Mouse (Mus musculus) CH12.LX (cell line): ENCODE data around the gene Kbtbd7.

Experiments used
- CTCF ChIP-seq, 2 experiments: IDR thresholded peaks in 1 of 2; conservative IDR thresholded peaks in 1 of 2; 2 replicates each; pipeline ENCODE4 v1.5.1; 2011 to 2012; ENCODE audit warnings: low read depth in 2 of 2, low read length in 2 of 2, improper control_type of control experiment in 1 of 2, inconsistent platforms in 1 of 2, mild to moderate bottlenecking in 1 of 2, moderate library complexity in 1 of 2
- EP300 ChIP-seq: IDR thresholded peaks from 2 replicates; pipeline ENCODE4 v1.6.1; 2011; ENCODE audit warnings: low read length, improper control_type of control experiment
- MAFK ChIP-seq: IDR thresholded peaks from 2 replicates; pipeline ENCODE4 v1.6.1; 2011; ENCODE audit warnings: low read length, improper control_type of control experiment; ENCODE audit not compliant: insufficient replicate concordance
- MYC ChIP-seq: IDR thresholded peaks from 2 replicates; pipeline ENCODE4 v1.6.1; 2011; ENCODE audit warnings: low read depth, mild to moderate bottlenecking, improper control_type of control experiment, low read length
- POLR2A ChIP-seq: IDR thresholded peaks from 2 replicates; pipeline ENCODE4 v1.6.1; 2011; ENCODE audit warnings: low read depth, mild to moderate bottlenecking, improper control_type of control experiment, low read length
- RAD21 ChIP-seq: IDR thresholded peaks from 2 replicates; pipeline ENCODE4 v1.6.1; 2011; ENCODE audit warnings: low read depth, mild to moderate bottlenecking, low read length, improper control_type of control experiment, moderate library complexity
- RCOR1 ChIP-seq: conservative IDR thresholded peaks from 2 replicates; pipeline ENCODE4 v1.6.1; 2012; ENCODE audit warnings: low read depth, mild to moderate bottlenecking, inconsistent platforms, low read length, improper control_type of control experiment
- TCF12 ChIP-seq: IDR thresholded peaks from 2 replicates; pipeline ENCODE4 v1.6.1; 2014; ENCODE audit warnings: low read depth, mild to moderate bottlenecking, inconsistent platforms, low read length, improper control_type of control experiment
- ZC3H11A ChIP-seq: IDR thresholded peaks from 2 replicates; pipeline ENCODE4 v1.6.1; 2012; ENCODE audit warnings: low read depth, mild to moderate bottlenecking, inconsistent platforms, low read length, improper control_type of control experiment
- ZKSCAN1 ChIP-seq: IDR thresholded peaks from 2 replicates; pipeline ENCODE4 v1.6.1; 2012; ENCODE audit warnings: low read depth, inconsistent platforms, low read length, improper control_type of control experiment, borderline replicate concordance
- ZMIZ1 ChIP-seq: IDR thresholded peaks from 2 replicates; pipeline ENCODE4 v1.6.1; 2012; ENCODE audit warnings: low read depth, mild to moderate bottlenecking, inconsistent platforms, low read length, improper control_type of control experiment

GRCm38 (mm10) chr14:79410662-79411061, 15.6 kb upstream of the Kbtbd7 start:
- no peak for TF ChIP-seq POLR2A
- TF ChIP-seq EP300: no peak
- TF ChIP-seq ZC3H11A: no peak
- no peak for TF ChIP-seq CTCF (conservative IDR thresholded peaks at IDR 0.05 in 1 of 2, IDR thresholded peaks at IDR 0.05 in 1 of 2; ENCODE audit: low read depth in 2 of 2, low read length in 2 of 2)
- TF ChIP-seq RAD21: no peak
- no peak for TF ChIP-seq MYC
- no peak for TF ChIP-seq MAFK
- no peak for TF ChIP-seq TCF12
- TF ChIP-seq ZMIZ1: no peak
- no peak for TF ChIP-seq ZKSCAN1
- no peak for TF ChIP-seq RCOR1
